Mouse (Mus musculus) 416B (cell line): ENCODE measurements at regions not wholly inside any gene's neighbourhood (a gene's known extent, or its start where the extent isn't known, plus 50 kb on each side); places are given as distances from the start of the nearest gene placed in this dataset.

Experiments used
- DNase-seq: peaks from one replicate; pipeline ENCODE4 v3.0.0; 2011; ENCODE audit warnings: low read depth

GRCm38 (mm10) chr13:84066211-84066959, 155.7 kb upstream of the Tmem161b start:
- no peak for DNase-seq

- DNase-seq, result no peak
Measured at GRCm38 (mm10) chr13:84066960-84067665, 155.0 kb upstream of the Tmem161b start.

- DNase-seq, result no peak
Measured at GRCm38 (mm10) chr13:84068365-84068764, 153.7 kb upstream of the Tmem161b start.
